Mouse (Mus musculus): ENCODE data around the gene Shkbp1.

DNA sequence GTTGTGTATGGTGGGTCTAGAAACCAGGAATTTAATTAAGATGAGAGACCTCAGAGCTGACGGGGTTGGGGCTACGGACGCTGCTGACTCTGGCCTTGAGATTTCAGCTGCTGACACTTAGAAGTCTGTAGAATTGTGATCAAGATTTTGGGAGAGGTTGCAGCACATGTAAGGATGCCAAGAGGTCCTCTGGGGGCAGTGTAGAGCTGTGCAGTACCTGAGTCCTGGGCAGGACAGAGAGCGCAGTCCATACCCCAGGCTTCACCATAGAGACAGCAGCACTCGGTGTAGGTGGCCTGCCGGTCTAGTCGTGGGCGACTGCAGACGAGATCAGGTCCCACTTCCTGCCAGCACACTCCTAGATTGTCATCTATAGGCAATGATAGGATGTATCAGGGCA is 48.3 kb downstream of the Shkbp1 start:
- TF ChIP-seq CTCF (IDR thresholded peaks at IDR 0.05; ENCODE audit: low read depth) (peak; percentile 27; the same call in 1 of the 2 replicates), EP300 (IDR thresholded peaks at IDR 0.05; ENCODE audit: low read depth) (no peak)
